Comparison of ENCODE assay signal across 8 mouse cellular contexts in genomic region chr1:82725875-82726185, GRCm38 (mm10). TPM values are rescaled to one million over a fixed set of nuclear protein-coding genes. Genes with fewer than 3 reads are reported as not detected.
DNase-seq lines count a peak whose midpoint lies in the region; ATAC-seq and TF ChIP-seq lines count a peak whose summit lies in the region.

No protein-coding gene starts in this region.

- peak overlapping the region; percentile 80 for H3K9ac ChIP-seq in forebrain, embryonic 15.5 days (replicated peaks)

- H3K4me2 ChIP-seq in forebrain, embryonic 15.5 days (replicated peaks): peak overlapping the region; percentile 77

- H3K4me3 ChIP-seq in heart, embryonic 10.5 days: peak overlapping the region; percentile 89
- H3K4me3 ChIP-seq in E14TG2a.4 (replicated peaks; ENCODE audit: low read length): peak overlapping the region; percentile 90
- peak overlapping the region; percentile 80 for H3K4me3 ChIP-seq in forebrain, embryonic 15.5 days
- peak overlapping the region; percentile 97 for H3K4me3 ChIP-seq in macrophage (ENCODE audit: inconsistent target)

- H3K36me3 ChIP-seq in heart, embryonic 10.5 days: peaks cover 30% of the 10 kb centered on the region
- peaks cover 36% of the 10 kb centered on the region for H3K36me3 ChIP-seq in E14TG2a.4 (ENCODE audit: insufficient read depth, low read length)
- peaks cover 21% of the 10 kb centered on the region for H3K36me3 ChIP-seq in forebrain, embryonic 15.5 days
- H3K36me3 ChIP-seq in macrophage (ENCODE audit: inconsistent target): peaks cover 23% of the 10 kb centered on the region

- intact Hi-C loops in heart, postnatal 14 days (cut with DNase I): loop anchor here (2.0 kb wide), 1 partner anchor 61 kb away; no protein-coding TSS in a partner anchor

- no peaks in the 10 kb centered on the region for H3K9me3 ChIP-seq in heart, embryonic 10.5 days
- no peaks in the 10 kb centered on the region for H3K9me3 ChIP-seq in E14TG2a.4 (ENCODE audit: low read length)
- H3K9me3 ChIP-seq in forebrain, embryonic 15.5 days: no peaks in the 10 kb centered on the region

- H3K27me3 ChIP-seq in heart, embryonic 10.5 days (ENCODE audit: insufficient read depth, poor library complexity, severe bottlenecking): peaks cover 5% of the 10 kb centered on the region; the same call in 1 of the 2 replicates
- no peaks in the 10 kb centered on the region for H3K27me3 ChIP-seq in E14TG2a.4 (ENCODE audit: insufficient read depth, low read length)
- H3K27me3 ChIP-seq in forebrain, embryonic 15.5 days: peaks cover 6% of the 10 kb centered on the region; the same call in 1 of the 2 replicates

- ATAC-seq in forebrain, embryonic 15.5 days (replicated peaks): no peak

- peaks cover 43% of the 10 kb centered on the region for H3K79me2 ChIP-seq in macrophage (ENCODE audit: inconsistent target)

- H3K4me1 ChIP-seq in heart, embryonic 10.5 days: peaks cover 8% of the 10 kb centered on the region
- H3K4me1 ChIP-seq in E14TG2a.4 (replicated peaks; ENCODE audit: low read depth, low read length): peaks cover 12% of the 10 kb centered on the region
- H3K4me1 ChIP-seq in forebrain, embryonic 15.5 days: peaks cover 17% of the 10 kb centered on the region

- TF ChIP-seq CTCF in E14TG2a.4 (conservative IDR thresholded peaks at IDR 0.05; ENCODE audit: low read length): no peak

- 47% methylated on average over 4 of the region's 4 CpGs for WGBS in heart, embryonic 10.5 days
- 25% methylated on average over 4 of the region's 4 CpGs for WGBS in forebrain, embryonic 15.5 days
- WGBS in macrophage (ENCODE audit: missing documents): 64% methylated on average over 3 of the region's 4 CpGs

- DNase-seq in heart, embryonic 10.5 days (ENCODE audit: low spot score): no peak
- DNase-seq in heart, postnatal 14 days: no peak
- DNase-seq in urinary bladder, postnatal 36 days (ENCODE audit: low spot score in 2 of 2): no peak
- no peak for DNase-seq in right cerebral cortex, adult 2 months (ENCODE audit: low spot score in 2 of 2)
- DNase-seq in urinary bladder, adult 2 months (ENCODE audit: low spot score): no peak

- 0 out of 2 replicates have a peak overlapping the region, but pooled peaks have one; percentile 98 for H3K27ac ChIP-seq in heart, embryonic 10.5 days
- no peak overlapping the region for H3K27ac ChIP-seq in forebrain, embryonic 15.5 days (replicated peaks)
- H3K27ac ChIP-seq in macrophage: no peak overlapping the region

RNA-seq across cellular contexts. Expression of gene Mff, which starts 1.1 kb away (rescaled TPM):
- polyA plus RNA-seq in heart, embryonic 10.5 days (2016; fragmentation: Nextera tagmentation; extraction: Ambion mirVana): 197 TPM in 2 replicates
- 100 to 1,000 TPM; 183 to 184 TPM for total RNA-seq in heart, postnatal 14 days (2021)
- polyA plus RNA-seq in forebrain, embryonic 15.5 days (2015; fragmentation: Nextera tagmentation; extraction: Ambion mirVana): 373 and 380 TPM in 2 replicates
- 100 to 1,000 TPM; 118 to 274 (median 169) TPM for total RNA-seq in macrophage (2018; cell fraction: chromatin; rRNA removed)
- total RNA-seq in macrophage (2018; cell fraction: cytosol; rRNA removed): 100 to 1,000 TPM in 4 of 26 experiments, 10 to 100 TPM in 22; 78.7 to 106 (median 88.0) TPM
- 100 to 1,000 TPM in 19 of 26 experiments, 10 to 100 TPM in 7; 77.7 to 157 (median 108) TPM for total RNA-seq in macrophage (2018; cell fraction: nucleus; rRNA removed)
- polyA plus RNA-seq in macrophage (2018): 102 to 118 TPM (median 104 TPM) in 3 replicates
- 137 and 151 TPM in 2 replicates for polyA plus RNA-seq in urinary bladder, adult 2 months (2012; rRNA removed)

RNA-seq across cellular contexts. Expression of gene Tm4sf20, which starts 42.4 kb away (rescaled TPM):
- polyA plus RNA-seq in heart, embryonic 10.5 days (2016; fragmentation: Nextera tagmentation; extraction: Ambion mirVana): not detected in 2 replicates
- not detected for total RNA-seq in heart, postnatal 14 days (2021)
- not detected in 2 replicates for polyA plus RNA-seq in forebrain, embryonic 15.5 days (2015; fragmentation: Nextera tagmentation; extraction: Ambion mirVana)
- not detected for total RNA-seq in macrophage (2018; cell fraction: chromatin; rRNA removed)
- not detected for total RNA-seq in macrophage (2018; cell fraction: cytosol; rRNA removed)
- total RNA-seq in macrophage (2018; cell fraction: nucleus; rRNA removed): not detected
- not detected in 3 replicates for polyA plus RNA-seq in macrophage (2018)
- 0.59 and 0.61 TPM in 2 replicates for polyA plus RNA-seq in urinary bladder, adult 2 months (2012; rRNA removed)

RNA-seq across cellular contexts. Expression of gene Gm47791, which starts 45.2 kb away (rescaled TPM):
- polyA plus RNA-seq in heart, embryonic 10.5 days (2016; fragmentation: Nextera tagmentation; extraction: Ambion mirVana): not detected in 2 replicates
- total RNA-seq in heart, postnatal 14 days (2021): not detected
- not detected in 2 replicates for polyA plus RNA-seq in forebrain, embryonic 15.5 days (2015; fragmentation: Nextera tagmentation; extraction: Ambion mirVana)
- not detected for total RNA-seq in macrophage (2018; cell fraction: chromatin; rRNA removed)
- not detected for total RNA-seq in macrophage (2018; cell fraction: cytosol; rRNA removed)
- total RNA-seq in macrophage (2018; cell fraction: nucleus; rRNA removed): not detected
- not detected in 3 replicates for polyA plus RNA-seq in macrophage (2018)
- polyA plus RNA-seq in urinary bladder, adult 2 months (2012; rRNA removed): not detected in 2 replicates
